Mouse (Mus musculus): ENCODE data around the gene Susd6.
"Not testable (repeated sequence)": the region's sequence is repeated elsewhere in the genome, so short reads cannot be mapped to it uniquely, and the experiment has no call there.

GRCm38 (mm10) chr12:80789276-80789675 lies 1.0 kb upstream of the Susd6 start:
- not testable (repeated sequence) for TF ChIP-seq POLR2AphosphoS2, HCFC1 (IDR thresholded peaks at IDR 0.05; ENCODE audit: low read depth, low read length)

Data from CH12.LX (cell line).